Mouse (Mus musculus): ENCODE measurements around the gene Usp10. TPM values are rescaled to one million over a fixed set of nuclear protein-coding genes. Genes with fewer than 3 reads are reported as not detected.

Gene Usp10
- polyA plus RNA-seq, 1 experiment from 2014 or later, result 90.7 TPM

DNA sequence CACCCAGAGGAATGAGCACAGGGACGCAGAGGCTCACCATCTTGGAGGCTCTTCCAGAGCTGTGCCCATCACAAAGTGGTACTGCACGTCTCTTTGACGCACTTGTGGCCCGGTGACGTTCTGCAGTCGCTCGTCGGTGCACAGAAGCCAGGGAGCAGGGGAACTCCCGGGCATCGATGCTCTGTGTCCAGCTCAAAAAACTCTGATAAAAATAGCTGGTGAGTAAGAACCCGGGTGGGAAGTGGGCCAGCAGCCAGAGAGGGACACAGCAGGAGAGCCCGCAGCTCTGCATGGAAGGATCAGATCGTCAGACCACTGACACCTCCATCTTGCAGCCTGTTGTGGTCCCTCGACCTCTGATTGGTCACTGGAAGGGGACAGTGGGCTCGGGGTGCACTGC, 77.9 kb downstream of the Usp10 start:
- Histone ChIP-seq H3K27ac (ENCODE audit: low read length) (no peak overlapping the region), H3K9me3 (replicated peaks; ENCODE audit: control insufficient read depth, low read length) (no peaks in the 10 kb centered on the region), H3K9ac (ENCODE audit: low read length) (no peak overlapping the region), H3K4me2 (ENCODE audit: low read depth, low read length) (peak overlapping the region; percentile 38), H3K27me3 (ENCODE audit: control insufficient read depth, insufficient read depth, low read length) (peaks cover 27% of the 10 kb centered on the region), H3K36me3 (ENCODE audit: control insufficient read depth, insufficient read depth) (no peaks in the 10 kb centered on the region), H3K4me3 (ENCODE audit: low read length) (peak overlapping the region; percentile 5; the same call in 1 of the 2 replicates), H3K4me1 (ENCODE audit: control insufficient read depth, insufficient read depth, low read length) (peaks cover 15% of the 10 kb centered on the region)
- WGBS, result 26% methylated on average over 15 of the region's 15 CpGs
- peak; percentile 68 for ATAC-seq (replicated peaks; ENCODE audit: extremely low read depth, insufficient read depth, low FRiP score)

DNA sequence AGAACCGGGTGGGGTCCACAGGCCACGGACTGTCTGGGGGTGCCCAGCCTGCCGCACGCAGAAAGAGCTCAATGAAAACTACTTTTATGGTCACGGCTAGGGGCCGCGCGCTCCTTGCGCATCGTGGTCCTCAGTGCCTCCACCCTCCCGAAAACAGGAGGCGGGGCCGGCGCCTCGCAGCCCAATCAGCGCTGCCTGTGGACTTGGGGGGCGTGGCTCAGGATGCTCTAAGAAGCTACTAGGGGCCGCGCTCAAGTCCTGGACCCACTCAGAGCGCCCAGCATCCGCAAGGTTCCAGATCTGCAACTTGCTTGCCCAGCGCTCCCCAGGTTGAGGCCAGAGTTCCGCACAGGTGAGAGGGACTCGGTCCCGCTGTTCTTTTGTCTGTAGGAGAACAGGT, 82.1 kb downstream of the Usp10 start, which contains the start of gene Crispld2:
Gene Crispld2, plus strand, starts transcription at position 190 of the 400 bp plus-strand sequence.
- H3K9me3 ChIP-seq (replicated peaks; ENCODE audit: control insufficient read depth, low read length), result no peaks in the 10 kb centered on the region
- WGBS, result under 1% methylated on average over 25 of the region's 25 CpGs
- no peak within 1 kb of the TSS for H3K27ac ChIP-seq (ENCODE audit: low read length)
- peaks cover 39% of the 10 kb centered on the region for H3K27me3 ChIP-seq (ENCODE audit: control insufficient read depth, insufficient read depth, low read length)
- H3K4me2 ChIP-seq (ENCODE audit: low read depth, low read length), result peak within 1 kb of the TSS; percentile 53
- H3K4me1 ChIP-seq (ENCODE audit: control insufficient read depth, insufficient read depth, low read length), result peaks cover 15% of the 10 kb centered on the region
- H3K36me3 ChIP-seq (ENCODE audit: control insufficient read depth, insufficient read depth), result no peaks in the 10 kb centered on the region
- ATAC-seq (replicated peaks; ENCODE audit: extremely low read depth, insufficient read depth, low FRiP score), result peak; percentile 81
- peak within 1 kb of the TSS; percentile 37 for H3K4me3 ChIP-seq (ENCODE audit: low read length)
- H3K9ac ChIP-seq (ENCODE audit: low read length), result 0 out of 2 replicates have a peak within 1 kb of the TSS, but pooled peaks have one; percentile 21

DNA sequence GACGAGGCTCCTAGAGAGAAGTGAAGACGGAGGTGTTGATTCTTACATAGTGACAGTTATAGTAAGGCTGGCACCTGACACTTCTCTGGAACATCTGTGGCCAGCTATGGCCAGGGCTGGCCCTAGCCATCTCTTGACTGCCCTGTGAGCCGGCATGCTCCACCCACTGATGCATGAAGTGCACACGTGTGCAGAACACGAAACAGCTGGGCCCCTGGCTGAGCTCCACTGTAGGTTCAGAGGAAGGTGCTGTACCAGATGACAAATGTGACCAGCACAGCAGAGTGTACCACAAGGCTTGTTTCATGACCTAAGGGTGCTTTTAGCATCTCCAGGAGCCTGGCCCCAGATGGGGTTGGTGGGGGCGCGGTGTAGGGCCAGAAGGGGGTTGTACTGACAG, 84.0 kb downstream of the Usp10 start:
- Histone ChIP-seq H3K4me1 (ENCODE audit: control insufficient read depth, insufficient read depth, low read length) (peaks cover 7% of the 10 kb centered on the region), H3K4me2 (ENCODE audit: low read depth, low read length) (no peak overlapping the region), H3K27me3 (ENCODE audit: control insufficient read depth, insufficient read depth, low read length) (peaks cover 39% of the 10 kb centered on the region), H3K9me3 (replicated peaks; ENCODE audit: control insufficient read depth, low read length) (no peaks in the 10 kb centered on the region), H3K9ac (ENCODE audit: low read length) (no peak overlapping the region), H3K4me3 (ENCODE audit: low read length) (no peak overlapping the region), H3K27ac (ENCODE audit: low read length) (no peak overlapping the region), H3K36me3 (ENCODE audit: control insufficient read depth, insufficient read depth) (no peaks in the 10 kb centered on the region)
- no peak for ATAC-seq (replicated peaks; ENCODE audit: extremely low read depth, insufficient read depth, low FRiP score)
- 57% methylated on average over 7 of the region's 7 CpGs for WGBS

DNA sequence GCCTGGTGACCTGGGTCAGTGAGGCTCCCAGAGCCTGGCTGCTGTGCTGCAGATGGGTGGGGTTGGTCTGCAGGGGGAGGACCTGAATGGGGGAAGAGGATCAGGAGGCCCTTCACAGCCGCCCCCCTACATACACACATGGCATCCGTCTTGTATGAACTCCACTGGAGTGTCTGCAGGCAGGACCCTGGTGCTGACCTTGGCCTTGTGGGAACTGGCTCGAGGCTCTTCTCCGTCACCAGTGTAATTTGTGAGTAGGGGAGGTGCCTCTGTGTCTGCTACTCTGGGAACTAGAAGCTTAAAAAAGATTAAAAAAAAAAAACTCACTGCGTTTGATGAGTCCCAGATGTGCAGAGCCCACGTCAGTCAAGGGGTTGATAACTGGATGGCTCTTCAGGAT, 84.4 kb downstream of the Usp10 start:
- Histone ChIP-seq H3K9me3 (replicated peaks; ENCODE audit: control insufficient read depth, low read length) (no peaks in the 10 kb centered on the region), H3K36me3 (ENCODE audit: control insufficient read depth, insufficient read depth) (no peaks in the 10 kb centered on the region), H3K27ac (ENCODE audit: low read length) (no peak overlapping the region), H3K27me3 (ENCODE audit: control insufficient read depth, insufficient read depth, low read length) (peaks cover 39% of the 10 kb centered on the region), H3K9ac (ENCODE audit: low read length) (no peak overlapping the region), H3K4me2 (ENCODE audit: low read depth, low read length) (no peak overlapping the region), H3K4me3 (ENCODE audit: low read length) (no peak overlapping the region), H3K4me1 (ENCODE audit: control insufficient read depth, insufficient read depth, low read length) (peaks cover 7% of the 10 kb centered on the region)
- ATAC-seq (replicated peaks; ENCODE audit: extremely low read depth, insufficient read depth, low FRiP score), result no peak
- WGBS, result 43% methylated on average over 6 of the region's 6 CpGs

DNA sequence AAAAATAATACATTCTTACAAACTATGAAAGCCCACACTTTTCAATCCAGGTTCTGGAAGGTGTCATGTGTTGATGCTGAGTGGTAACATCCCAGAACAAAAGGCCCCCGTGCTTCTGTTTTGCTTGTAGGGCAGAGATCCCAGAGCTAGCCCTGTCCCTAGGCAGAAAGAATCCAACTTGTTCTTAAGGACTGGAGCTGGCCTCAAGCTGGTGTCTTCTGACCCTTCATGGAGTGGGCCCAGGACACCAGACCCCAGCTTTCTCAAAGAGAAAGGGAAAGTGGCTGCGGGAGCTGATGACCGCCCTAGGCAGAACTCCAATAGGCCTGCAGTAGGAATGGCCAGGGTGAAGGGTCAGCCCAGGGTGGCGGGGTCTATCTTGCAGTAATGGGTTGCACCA, 87.1 kb downstream of the Usp10 start:
- Histone ChIP-seq H3K4me1 (ENCODE audit: control insufficient read depth, insufficient read depth, low read length) (peaks cover 4% of the 10 kb centered on the region), H3K9ac (ENCODE audit: low read length) (no peak overlapping the region), H3K4me3 (ENCODE audit: low read length) (no peak overlapping the region), H3K27me3 (ENCODE audit: control insufficient read depth, insufficient read depth, low read length) (peaks cover 19% of the 10 kb centered on the region), H3K4me2 (ENCODE audit: low read depth, low read length) (no peak overlapping the region), H3K27ac (ENCODE audit: low read length) (no peak overlapping the region), H3K36me3 (ENCODE audit: control insufficient read depth, insufficient read depth) (no peaks in the 10 kb centered on the region), H3K9me3 (replicated peaks; ENCODE audit: control insufficient read depth, low read length) (no peaks in the 10 kb centered on the region)
- no peak for ATAC-seq (replicated peaks; ENCODE audit: extremely low read depth, insufficient read depth, low FRiP score)
- 80% methylated on average over 4 of the region's 4 CpGs for WGBS

DNA sequence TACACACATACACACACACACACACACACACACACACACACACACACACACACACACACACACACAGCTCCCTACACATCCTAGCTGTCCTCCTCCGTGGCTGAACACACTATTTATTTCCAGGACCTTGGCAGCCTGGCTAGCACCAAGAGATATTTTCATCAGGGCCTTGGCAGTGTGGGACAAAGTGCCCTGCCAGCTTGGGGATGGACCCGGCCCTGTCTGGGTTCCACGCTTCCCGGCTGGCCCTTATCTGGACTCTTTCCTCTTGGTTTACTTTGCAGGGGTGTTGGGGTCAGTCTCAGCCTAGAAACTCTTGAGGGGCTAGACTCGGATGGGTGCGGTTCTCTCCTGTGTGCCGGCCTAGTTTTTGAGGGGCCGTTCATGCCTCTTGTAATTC, 90.3 kb downstream of the Usp10 start:
- no peak overlapping the region for H3K9ac ChIP-seq (ENCODE audit: low read length)
- H3K27me3 ChIP-seq (ENCODE audit: control insufficient read depth, insufficient read depth, low read length), result peaks cover 2% of the 10 kb centered on the region; the same call in 1 of the 2 replicates
- no peak overlapping the region for H3K27ac ChIP-seq (ENCODE audit: low read length)
- 0 out of 2 replicates have a peak, but pooled peaks have one; percentile 32 for ATAC-seq (replicated peaks; ENCODE audit: extremely low read depth, insufficient read depth, low FRiP score)
- no peak overlapping the region for H3K4me2 ChIP-seq (ENCODE audit: low read depth, low read length)
- H3K9me3 ChIP-seq (replicated peaks; ENCODE audit: control insufficient read depth, low read length), result no peaks in the 10 kb centered on the region
- no peaks in the 10 kb centered on the region for H3K36me3 ChIP-seq (ENCODE audit: control insufficient read depth, insufficient read depth)
- WGBS, result 41% methylated on average over 8 of the region's 8 CpGs
- H3K4me1 ChIP-seq (ENCODE audit: control insufficient read depth, insufficient read depth, low read length), result peaks cover 7% of the 10 kb centered on the region
- H3K4me3 ChIP-seq (ENCODE audit: low read length), result no peak overlapping the region

DNA sequence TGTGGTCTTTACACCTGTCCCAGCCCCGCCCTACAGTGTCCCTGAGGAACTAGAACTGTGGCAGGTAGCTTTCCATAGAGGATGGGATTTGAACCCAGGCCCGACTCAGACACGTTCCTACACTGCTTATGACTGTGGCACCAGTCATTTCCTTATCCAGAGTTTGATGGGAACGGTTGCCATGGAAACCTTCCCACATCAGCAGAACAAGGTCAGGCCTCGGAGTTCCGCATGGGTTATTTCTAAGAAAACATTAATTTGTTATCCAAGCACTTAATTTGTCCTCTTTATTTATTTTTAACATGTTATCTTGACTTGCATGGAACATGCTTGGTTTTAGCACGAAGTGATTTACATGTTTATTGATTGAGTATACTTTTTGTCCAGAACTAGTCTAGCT, 91.6 kb downstream of the Usp10 start:
- no peak overlapping the region for H3K4me2 ChIP-seq (ENCODE audit: low read depth, low read length)
- WGBS, result 75% methylated on average over 7 of the region's 7 CpGs
- no peak overlapping the region for H3K9ac ChIP-seq (ENCODE audit: low read length)
- H3K27me3 ChIP-seq (ENCODE audit: control insufficient read depth, insufficient read depth, low read length), result no peaks in the 10 kb centered on the region
- H3K27ac ChIP-seq (ENCODE audit: low read length), result no peak overlapping the region
- ATAC-seq (replicated peaks; ENCODE audit: extremely low read depth, insufficient read depth, low FRiP score), result no peak
- no peaks in the 10 kb centered on the region for H3K36me3 ChIP-seq (ENCODE audit: control insufficient read depth, insufficient read depth)
- H3K4me3 ChIP-seq (ENCODE audit: low read length), result no peak overlapping the region
- peaks cover 7% of the 10 kb centered on the region for H3K4me1 ChIP-seq (ENCODE audit: control insufficient read depth, insufficient read depth, low read length)
- no peaks in the 10 kb centered on the region for H3K9me3 ChIP-seq (replicated peaks; ENCODE audit: control insufficient read depth, low read length)

DNA sequence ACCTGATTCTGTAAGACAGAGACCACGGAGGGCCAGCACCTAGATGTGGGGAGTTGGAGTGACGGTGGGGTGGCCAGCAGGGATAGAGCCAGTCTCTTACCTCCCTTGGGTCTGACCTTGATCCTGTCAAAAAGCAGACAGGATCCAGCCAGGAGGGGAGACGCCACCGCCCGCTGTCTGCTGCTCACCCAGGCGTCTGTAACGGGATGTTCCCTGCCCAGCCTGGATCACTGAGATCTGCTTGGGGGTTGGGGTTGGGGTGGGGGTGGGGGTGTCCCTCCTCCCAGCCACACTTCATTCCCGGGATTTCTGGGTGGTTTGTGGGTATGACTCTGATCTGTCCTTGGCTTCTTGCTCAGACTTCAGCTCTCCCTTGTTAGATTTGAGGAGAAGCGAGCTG, 92.2 kb downstream of the Usp10 start:
- Histone ChIP-seq H3K4me3 (ENCODE audit: low read length) (no peak overlapping the region), H3K4me1 (ENCODE audit: control insufficient read depth, insufficient read depth, low read length) (peaks cover 7% of the 10 kb centered on the region), H3K9me3 (replicated peaks; ENCODE audit: control insufficient read depth, low read length) (no peaks in the 10 kb centered on the region), H3K4me2 (ENCODE audit: low read depth, low read length) (no peak overlapping the region), H3K27me3 (ENCODE audit: control insufficient read depth, insufficient read depth, low read length) (no peaks in the 10 kb centered on the region), H3K36me3 (ENCODE audit: control insufficient read depth, insufficient read depth) (no peaks in the 10 kb centered on the region), H3K9ac (ENCODE audit: low read length) (no peak overlapping the region), H3K27ac (ENCODE audit: low read length) (no peak overlapping the region)
- ATAC-seq (replicated peaks; ENCODE audit: extremely low read depth, insufficient read depth, low FRiP score), result no peak
- 53% methylated on average over 9 of the region's 9 CpGs for WGBS

DNA sequence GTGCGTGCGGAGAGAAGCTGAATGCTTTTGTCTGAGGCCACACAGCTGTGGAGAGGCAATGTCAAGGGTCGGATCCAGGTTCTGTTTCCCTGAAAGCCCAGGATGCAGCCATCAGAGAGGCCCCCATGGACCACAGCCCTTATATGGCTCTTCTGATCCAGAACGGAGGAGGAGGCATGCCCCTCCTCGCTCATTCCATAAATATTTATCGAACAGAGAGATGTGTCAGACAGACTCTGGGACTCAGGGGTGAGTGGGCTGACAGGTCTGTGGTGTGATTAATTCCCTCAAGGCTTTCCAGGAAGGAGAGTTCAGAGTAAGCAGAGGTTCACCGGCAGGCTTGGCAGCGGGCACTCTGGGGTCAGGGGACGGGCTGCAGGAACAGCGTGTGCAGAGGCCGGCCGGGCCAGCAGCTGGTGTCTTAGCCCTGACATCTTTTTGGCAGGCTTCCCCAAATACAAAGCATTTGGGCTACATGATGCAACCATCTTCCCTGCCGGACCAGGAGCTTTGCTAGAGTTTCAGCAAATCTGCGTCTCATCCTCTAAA, 94.1 kb downstream of the Usp10 start:
- WGBS, result 29% methylated on average over 14 of the region's 14 CpGs
- H3K4me3 ChIP-seq (ENCODE audit: low read length), result no peak overlapping the region
- ATAC-seq (replicated peaks; ENCODE audit: extremely low read depth, insufficient read depth, low FRiP score), result no peak
- H3K9ac ChIP-seq (ENCODE audit: low read length), result no peak overlapping the region
- H3K4me1 ChIP-seq (ENCODE audit: control insufficient read depth, insufficient read depth, low read length), result peaks cover 7% of the 10 kb centered on the region
- no peaks in the 10 kb centered on the region for H3K9me3 ChIP-seq (replicated peaks; ENCODE audit: control insufficient read depth, low read length)
- no peaks in the 10 kb centered on the region for H3K27me3 ChIP-seq (ENCODE audit: control insufficient read depth, insufficient read depth, low read length)
- no peak overlapping the region for H3K27ac ChIP-seq (ENCODE audit: low read length)
- no peaks in the 10 kb centered on the region for H3K36me3 ChIP-seq (ENCODE audit: control insufficient read depth, insufficient read depth)
- peak overlapping the region; percentile 31; the same call in 1 of the 2 replicates for H3K4me2 ChIP-seq (ENCODE audit: low read depth, low read length)

All from heart, embryonic 16.5 days (tissue).